Mouse (Mus musculus) CD4-positive, CD25-positive, alpha-beta regulatory T cell (primary cell): ENCODE measurements around the gene Meltf. TPM values are rescaled to one million over a fixed set of nuclear protein-coding genes. Genes with fewer than 3 reads are reported as not detected.

Source experiments
- polyA plus RNA-seq: library from polyadenylated mRNA; unstranded; fragments of 100-300 nt; shearing (Covaris generic); gene quantifications from one replicate; pipeline ENCODE4 v1.2.1, GENCODE M21; 2017

Gene Meltf
- 0.06 TPM for polyA plus RNA-seq

GRCm38 (mm10) chr16:31878573-31879257, at the start of gene Meltf:
Meltf (plus strand) TSS chr16:31878810.

DNA sequence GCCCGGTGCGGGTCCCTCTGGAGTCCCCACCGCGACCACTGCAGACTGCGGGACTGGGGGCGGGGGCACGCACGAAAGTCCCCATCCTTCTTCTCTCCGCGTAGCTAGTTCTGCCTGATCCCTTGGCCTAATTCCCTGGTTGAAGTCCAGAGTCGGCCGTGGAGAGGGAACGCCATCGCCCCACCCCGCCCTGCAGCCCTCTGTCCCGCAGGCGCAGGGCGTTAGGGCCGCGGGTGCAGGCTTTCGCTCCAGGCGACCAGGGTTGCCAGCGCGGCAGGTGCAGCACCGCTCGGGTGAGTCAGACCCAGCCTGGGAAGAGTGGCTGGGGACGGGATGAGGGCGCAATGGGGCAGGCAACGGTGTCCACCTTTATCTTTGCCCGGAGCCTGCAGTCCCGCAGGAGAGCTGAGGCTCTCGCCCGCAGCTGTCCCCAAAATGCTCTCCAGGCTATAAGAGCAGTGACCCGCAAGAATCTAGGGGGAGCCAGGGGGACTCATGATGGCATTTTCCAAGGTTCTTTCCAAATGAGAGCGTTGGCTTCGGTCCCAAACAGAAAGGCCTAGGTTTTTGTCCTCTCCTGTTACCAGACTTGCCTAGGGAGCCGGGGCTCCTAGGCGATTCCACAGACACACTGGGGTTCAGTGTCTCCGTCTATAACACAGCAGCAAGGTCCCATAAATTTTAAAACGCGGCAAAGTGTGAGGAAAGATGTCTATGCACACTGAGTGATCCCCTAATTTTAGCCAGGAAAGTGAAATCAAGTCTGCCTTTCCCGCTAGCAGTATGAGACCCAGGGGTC, 55.3 kb downstream of the Meltf start, which contains the start of gene Pigz:
TSS of gene Pigz (plus strand) at position 101 of the 799 bp plus-strand sequence.

GRCm38 (mm10) chr16:31948345-31948774, 69.8 kb downstream of the Meltf start, which contains the start of the genes 0610012G03Rik and Ncbp2:
0610012G03Rik (minus strand) TSS chr16:31948494.
Ncbp2 (plus strand) TSS chr16:31948513.

Other genes with a start within 250 kb of the Meltf start
- gene Dlg1, start 215.4 kb upstream of the Meltf start, polyA plus RNA-seq = 45.5 TPM
- gene Pigz, start 55.0 kb downstream of the Meltf start, polyA plus RNA-seq = 0.57 TPM
- 41.6 TPM for gene 0610012G03Rik, start 69.7 kb downstream of the Meltf start, polyA plus RNA-seq
- 33.4 TPM for gene Ncbp2, start 69.7 kb downstream of the Meltf start, polyA plus RNA-seq
- gene Senp5, start 124.5 kb downstream of the Meltf start, polyA plus RNA-seq = 21.7 TPM
- 151 TPM for gene Pak2, start 200.5 kb downstream of the Meltf start, polyA plus RNA-seq
- gene Pigx, start 220.9 kb downstream of the Meltf start, polyA plus RNA-seq = 187 TPM
- 32.4 TPM for gene Cep19, start 221.0 kb downstream of the Meltf start, polyA plus RNA-seq